Mouse (Mus musculus) cerebellum, adult (tissue): ENCODE data around the gene C9orf72.
A peak's percentile ranks its signal among the peaks of the same experiment; 100 is the strongest.
"Not testable (repeated sequence)": the region's sequence is repeated elsewhere in the genome, so short reads cannot be mapped to it uniquely, and the experiment has no call there.

Experiments
- ATAC-seq: cut with Nextera tagmentation; 2 replicates; pipeline ENCODE4 v1.9.2; 2017; ENCODE audit warnings: mild to moderate bottlenecking, moderate library complexity, mixed read lengths; ENCODE audit not compliant: insufficient number of reproducible peaks, low FRiP score, low TSS enrichment

Gene C9orf72

GRCm38 (mm10) chr4:35225734-35226495 is at the start of gene C9orf72:
Gene C9orf72, minus strand, starts transcription at chr4:35226175.
- peak; percentile 93 for ATAC-seq

GRCm38 (mm10) chr4:35259006-35259405 is 33.0 kb upstream of the C9orf72 start:
- ATAC-seq, result no peak

- ATAC-seq, result no peak
Observed at GRCm38 (mm10) chr4:35244023-35244422, 18.0 kb upstream of the C9orf72 start.

GRCm38 (mm10) chr4:35241735-35242134 is 15.8 kb upstream of the C9orf72 start:
- no peak for ATAC-seq

GRCm38 (mm10) chr4:35238696-35239095 is 12.7 kb upstream of the C9orf72 start:
- no peak for ATAC-seq

GRCm38 (mm10) chr4:35238240-35238639 is 12.3 kb upstream of the C9orf72 start:
- not testable (repeated sequence) for ATAC-seq

- no peak for ATAC-seq
Observed at GRCm38 (mm10) chr4:35236313-35236712, 10.3 kb upstream of the C9orf72 start.

- no peak for ATAC-seq
Observed at GRCm38 (mm10) chr4:35228260-35228659, 2.3 kb upstream of the C9orf72 start.

- no peak for ATAC-seq
Observed at GRCm38 (mm10) chr4:35226496-35226992, 569 bp upstream of the C9orf72 start.

GRCm38 (mm10) chr4:35225141-35225733 is 738 bp downstream of the C9orf72 start:
- peak; percentile 12 for ATAC-seq

- ATAC-seq, result no peak
Observed at GRCm38 (mm10) chr4:35224101-35224500, 1.9 kb downstream of the C9orf72 start.

GRCm38 (mm10) chr4:35223376-35223988 is 2.5 kb downstream of the C9orf72 start:
- ATAC-seq, result no peak

GRCm38 (mm10) chr4:35221903-35222302 is 4.1 kb downstream of the C9orf72 start:
- ATAC-seq, result no peak

GRCm38 (mm10) chr4:35221131-35221530 is 4.8 kb downstream of the C9orf72 start:
- no peak for ATAC-seq

- ATAC-seq, result no peak
Observed at GRCm38 (mm10) chr4:35220108-35220731, 5.8 kb downstream of the C9orf72 start.

GRCm38 (mm10) chr4:35204659-35205058 is 21.3 kb downstream of the C9orf72 start:
- ATAC-seq, result no peak

GRCm38 (mm10) chr4:35203724-35204123 is 22.3 kb downstream of the C9orf72 start:
- no peak for ATAC-seq

GRCm38 (mm10) chr4:35201700-35202099 is 24.3 kb downstream of the C9orf72 start:
- ATAC-seq, result no peak

- ATAC-seq, result no peak
Observed at GRCm38 (mm10) chr4:35192725-35193124, 33.2 kb downstream of the C9orf72 start.

GRCm38 (mm10) chr4:35189794-35190193 is 36.2 kb downstream of the C9orf72 start:
- ATAC-seq, result no peak
